Mouse (Mus musculus): ENCODE measurements around the gene Cdc45.

DNA sequence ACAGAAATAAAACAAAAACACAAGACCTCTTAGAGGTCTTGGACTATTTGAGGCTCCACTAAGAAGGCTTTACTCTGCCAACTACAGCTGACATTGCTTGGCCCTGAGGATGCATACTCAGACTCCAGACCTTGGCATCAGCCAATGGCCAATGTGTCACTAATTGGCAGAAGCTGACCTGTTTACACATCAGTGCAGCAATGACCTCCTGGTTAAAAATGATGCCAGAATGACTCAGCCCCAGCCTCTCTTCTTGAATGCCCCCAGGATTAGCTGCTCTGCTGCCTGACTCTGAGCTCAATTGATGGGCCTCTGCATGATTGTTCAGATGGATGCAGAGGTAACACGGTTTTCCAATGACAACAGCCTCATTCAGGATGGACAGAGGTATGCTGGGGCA is 48.4 kb upstream of the Cdc45 start:
- TF ChIP-seq TAL1 (IDR thresholded peaks at IDR 0.05; ENCODE audit: low read length) (no peak), GATA1 (IDR thresholded peaks at IDR 0.05; ENCODE audit: low read length) (no peak)

All from erythroblast, embryonic 14.5 days (primary cell).